Mouse (Mus musculus) mouse embryonic stem cell (cell line): ENCODE measurements around the gene Plbd2.

Experiments
- in situ Hi-C, 2 experiments: fragments of 300-500 bp; cut with MboI; formaldehyde crosslinking; loops; 1 replicate in 1 of 2; 3 replicates in 1 of 2; pipeline ENCODE4 v1.14.3; 2019 to 2020; ENCODE audit warnings: low sequenced_read_pairs in 2 of 2, low pct_unique_long_range_greater_than_20kb in 1 of 2, mixed read lengths in 1 of 2; ENCODE audit not compliant: unreplicated experiment in 1 of 2

Gene Plbd2

GRCm38 (mm10) chr5:120490679-120491192 lies 12.7 kb downstream of the Plbd2 start:
- in situ Hi-C loops: no loop called here

- in situ Hi-C loops: no loop called here
Measured at GRCm38 (mm10) chr5:120487844-120488243, 15.6 kb downstream of the Plbd2 start.

GRCm38 (mm10) chr5:120483399-120483798 lies 20.0 kb downstream of the Plbd2 start:
- in situ Hi-C loops: no loop called here

- in situ Hi-C loops: no loop called here
Measured at GRCm38 (mm10) chr5:120481205-120481604, 22.2 kb downstream of the Plbd2 start.

GRCm38 (mm10) chr5:120479538-120479937 lies 23.9 kb downstream of the Plbd2 start:
- in situ Hi-C loops: no loop called here

GRCm38 (mm10) chr5:120477993-120478392 lies 25.4 kb downstream of the Plbd2 start:
- in situ Hi-C loops: no loop called here

- in situ Hi-C loops: no loop called here
Measured at GRCm38 (mm10) chr5:120476296-120476695, 27.1 kb downstream of the Plbd2 start, which contains the start of gene Sds. Gene Sds, plus strand, starts transcription at chr5:120476526.

GRCm38 (mm10) chr5:120475861-120476260 lies 27.6 kb downstream of the Plbd2 start:
- in situ Hi-C loops: no loop called here

- in situ Hi-C loops: loop anchor here in 1 of 2 experiments (25.0 kb wide), 1 partner anchor 186 kb away; no protein-coding TSS in a partner anchor
Measured at GRCm38 (mm10) chr5:120473361-120473760, 30.1 kb downstream of the Plbd2 start.

- in situ Hi-C loops: loop anchor here in 1 of 2 experiments (25.0 kb wide), 1 partner anchor 185 kb away; no protein-coding TSS in a partner anchor
Measured at GRCm38 (mm10) chr5:120472770-120473169, 30.7 kb downstream of the Plbd2 start, which contains the start of gene Sdsl. Gene Sdsl, minus strand, starts transcription at chr5:120472810.

- in situ Hi-C loops: loop anchor here in 1 of 2 experiments (25.0 kb wide), 1 partner anchor 184 kb away; no protein-coding TSS in a partner anchor
Measured at GRCm38 (mm10) chr5:120471538-120471937, 31.9 kb downstream of the Plbd2 start.

GRCm38 (mm10) chr5:120468830-120469229 lies 34.6 kb downstream of the Plbd2 start:
- in situ Hi-C loops: loop anchor here in 1 of 2 experiments (25.0 kb wide), 1 partner anchor 182 kb away; no protein-coding TSS in a partner anchor

GRCm38 (mm10) chr5:120468336-120468735 lies 35.1 kb downstream of the Plbd2 start:
- in situ Hi-C loops: loop anchor here in 1 of 2 experiments (25.0 kb wide), 1 partner anchor 181 kb away; no protein-coding TSS in a partner anchor

- in situ Hi-C loops: loop anchor here in 1 of 2 experiments (25.0 kb wide), 1 partner anchor 180 kb away; no protein-coding TSS in a partner anchor
Measured at GRCm38 (mm10) chr5:120467026-120467425, 36.4 kb downstream of the Plbd2 start.

- in situ Hi-C loops: loop anchor here in 1 of 2 experiments (25.0 kb wide), 1 partner anchor 179 kb away; no protein-coding TSS in a partner anchor
Measured at GRCm38 (mm10) chr5:120465860-120466259, 37.6 kb downstream of the Plbd2 start.

- in situ Hi-C loops: loop anchor here in 1 of 2 experiments (25.0 kb wide), 1 partner anchor 178 kb away; no protein-coding TSS in a partner anchor
Measured at GRCm38 (mm10) chr5:120465062-120465461, 38.4 kb downstream of the Plbd2 start.

- in situ Hi-C loops: loop anchor here in 1 of 2 experiments (25.0 kb wide), 1 partner anchor 177 kb away; no protein-coding TSS in a partner anchor
Measured at GRCm38 (mm10) chr5:120464321-120464720, 39.1 kb downstream of the Plbd2 start.

- in situ Hi-C loops: loop anchor here in 1 of 2 experiments (25.0 kb wide), 1 partner anchor 175 kb away; no protein-coding TSS in a partner anchor
Measured at GRCm38 (mm10) chr5:120461902-120462301, 41.5 kb downstream of the Plbd2 start.

- in situ Hi-C loops: loop anchor here in 1 of 2 experiments (25.0 kb wide), 1 partner anchor 172 kb away; no protein-coding TSS in a partner anchor
Measured at GRCm38 (mm10) chr5:120459133-120459532, 44.3 kb downstream of the Plbd2 start.
